Mouse (Mus musculus) lung, embryonic 15.5 days (tissue): Measurements from ENCODE around the gene Ptchd4. TPM values are rescaled to one million over a fixed set of nuclear protein-coding genes. Genes with fewer than 3 reads are reported as not detected.

ENCODE experiments used
- ATAC-seq: fragments of 200-750 bp; cut with Nextera tagmentation; 2 replicates; pipeline ENCODE4 v1.8.0; 2017; ENCODE audit warnings: moderate number of reproducible peaks, borderline replicate concordance; ENCODE audit not compliant: low FRiP score, low TSS enrichment; ENCODE audit errors: extremely low read depth
- H3K27ac ChIP-seq: fragments of 300-500 bp; sonication (generic); 2 replicates; pipeline ENCODE4 v1.5.1; 2015; ENCODE audit warnings: moderate library complexity, mild to moderate bottlenecking, inconsistent platforms
- H3K27me3 ChIP-seq: fragments of 300-500 bp; sonication (generic); 2 replicates; pipeline ENCODE4 v1.6.1; 2015; ENCODE audit warnings: inconsistent platforms
- H3K36me3 ChIP-seq: fragments of 300-500 bp; sonication (generic); 2 replicates; pipeline ENCODE4 v1.6.1; 2015; ENCODE audit warnings: inconsistent platforms
- H3K4me1 ChIP-seq: fragments of 300-500 bp; sonication (generic); 2 replicates; pipeline ENCODE4 v1.6.1; 2015; ENCODE audit warnings: inconsistent platforms
- H3K4me2 ChIP-seq: fragments of 300-500 bp; sonication (generic); 2 replicates; pipeline ENCODE4 v1.6.1; 2015; ENCODE audit warnings: inconsistent platforms, mild to moderate bottlenecking, moderate library complexity
- H3K4me3 ChIP-seq: fragments of 300-500 bp; sonication (generic); 2 replicates; pipeline ENCODE4 v1.5.1; 2015; ENCODE audit warnings: mild to moderate bottlenecking, inconsistent platforms
- H3K9ac ChIP-seq: fragments of 300-500 bp; sonication (generic); 2 replicates; pipeline ENCODE4 v1.6.1; 2015; ENCODE audit warnings: inconsistent platforms
- H3K9me3 ChIP-seq: fragments of 300-500 bp; sonication (generic); 2 replicates; pipeline ENCODE4 v1.6.1; 2016; ENCODE audit warnings: inconsistent platforms
- WGBS: fragments of 180-500 bp; shearing (Covaris S2); methylation state at CpG from one replicate; pipeline ENCODE4 v1.1.7; 2015; 5-methylcytosine and 5-hydroxymethylcytosine counted together
- polyA plus RNA-seq: library from polyadenylated mRNA; unstranded; fragments of >200 nt; fragmentation: Nextera tagmentation; extraction: Ambion mirVana; gene quantifications from 2 replicates; pipeline ENCODE4 v1.2.1, GENCODE M21; 2015

Gene Ptchd4
- polyA plus RNA-seq, 1 experiment from 2014 or later, result 0.20 TPM

GRCm38 (mm10) chr17:42452235-42452634, 136.5 kb downstream of the Ptchd4 start:
- no peaks in the 10 kb centered on the region for H3K4me1 ChIP-seq
- WGBS, result 85% methylated on average over 2 of the region's 2 CpGs
- no peaks in the 10 kb centered on the region for H3K27me3 ChIP-seq
- no peaks in the 10 kb centered on the region for H3K36me3 ChIP-seq
- H3K4me3 ChIP-seq, result no peak overlapping the region
- H3K27ac ChIP-seq, result no peak overlapping the region
- no peak overlapping the region for H3K4me2 ChIP-seq
- no peak for ATAC-seq
- no peaks in the 10 kb centered on the region for H3K9me3 ChIP-seq
- no peak overlapping the region for H3K9ac ChIP-seq

GRCm38 (mm10) chr17:42456441-42456840, 140.7 kb downstream of the Ptchd4 start:
- Histone ChIP-seq H3K27ac (no peak overlapping the region), H3K9ac (no peak overlapping the region), H3K27me3 (no peaks in the 10 kb centered on the region), H3K4me2 (no peak overlapping the region), H3K4me3 (no peak overlapping the region), H3K9me3 (no peaks in the 10 kb centered on the region), H3K4me1 (no peaks in the 10 kb centered on the region), H3K36me3 (no peaks in the 10 kb centered on the region)
- no peak for ATAC-seq
- 64% methylated on average over 2 of the region's 2 CpGs for WGBS

- Histone ChIP-seq H3K4me1 (no peaks in the 10 kb centered on the region), H3K4me3 (no peak overlapping the region), H3K36me3 (no peaks in the 10 kb centered on the region), H3K27me3 (no peaks in the 10 kb centered on the region), H3K4me2 (no peak overlapping the region), H3K27ac (no peak overlapping the region), H3K9me3 (no peaks in the 10 kb centered on the region), H3K9ac (no peak overlapping the region)
- ATAC-seq, result no peak
Measured at GRCm38 (mm10) chr17:42462726-42463125, 147.0 kb downstream of the Ptchd4 start.

- WGBS, result 72% methylated on average over 5 of the region's 5 CpGs
- H3K4me1 ChIP-seq, result no peaks in the 10 kb centered on the region
- H3K4me3 ChIP-seq, result no peak overlapping the region
- no peaks in the 10 kb centered on the region for H3K36me3 ChIP-seq
- H3K27me3 ChIP-seq, result no peaks in the 10 kb centered on the region
- no peak overlapping the region for H3K9ac ChIP-seq
- no peaks in the 10 kb centered on the region for H3K9me3 ChIP-seq
- H3K27ac ChIP-seq, result no peak overlapping the region
- no peak for ATAC-seq
- H3K4me2 ChIP-seq, result no peak overlapping the region
Measured at GRCm38 (mm10) chr17:42480173-42480991, 164.6 kb downstream of the Ptchd4 start.

- Histone ChIP-seq H3K36me3 (no peaks in the 10 kb centered on the region), H3K4me2 (no peak overlapping the region), H3K4me1 (no peaks in the 10 kb centered on the region), H3K9ac (no peak overlapping the region), H3K4me3 (no peak overlapping the region), H3K9me3 (no peaks in the 10 kb centered on the region), H3K27me3 (no peaks in the 10 kb centered on the region), H3K27ac (no peak overlapping the region)
- 66% methylated on average over 9 of the region's 9 CpGs for WGBS
- no peak for ATAC-seq
Measured at GRCm38 (mm10) chr17:42509356-42510262, 193.9 kb downstream of the Ptchd4 start.

- 66% methylated on average over 5 of the region's 5 CpGs for WGBS
- Histone ChIP-seq H3K4me1 (no peaks in the 10 kb centered on the region), H3K36me3 (no peaks in the 10 kb centered on the region), H3K27me3 (no peaks in the 10 kb centered on the region), H3K9ac (no peak overlapping the region), H3K27ac (no peak overlapping the region), H3K4me3 (no peak overlapping the region), H3K4me2 (no peak overlapping the region), H3K9me3 (no peaks in the 10 kb centered on the region)
- ATAC-seq, result no peak
Measured at GRCm38 (mm10) chr17:42530147-42530546, 214.4 kb downstream of the Ptchd4 start.

- ATAC-seq, result no peak
- Histone ChIP-seq H3K9me3 (no peaks in the 10 kb centered on the region), H3K4me2 (no peak overlapping the region), H3K27ac (no peak overlapping the region), H3K9ac (no peak overlapping the region), H3K4me3 (no peak overlapping the region), H3K36me3 (no peaks in the 10 kb centered on the region), H3K4me1 (no peaks in the 10 kb centered on the region), H3K27me3 (no peaks in the 10 kb centered on the region)
- 81% methylated on average over 2 of the region's 2 CpGs for WGBS
Measured at GRCm38 (mm10) chr17:42549578-42549977, 233.8 kb downstream of the Ptchd4 start.
